Mouse (Mus musculus): ENCODE data around the gene Tac1. TPM values are rescaled to one million over a fixed set of nuclear protein-coding genes. Genes with fewer than 3 reads are reported as not detected.

The Tac1 gene
- polyA plus RNA-seq, 1 experiment from 2014 or later, result not detected

Other genes with a start within 250 kb of the Tac1 start
- 2.5 to 8.4 TPM (median 5.2 TPM) in 3 replicates for gene Asns, start 138.4 kb downstream of the Tac1 start, polyA plus RNA-seq (2018)